Mouse (Mus musculus) testis, adult 2 months (tissue): Measurements from ENCODE around the gene Syt5.

Experiments used
- CTCF ChIP-seq: fragments of 200-500 bp; IDR thresholded peaks from 2 replicates; pipeline ENCODE4 v1.5.1; 2012; ENCODE audit warnings: low read depth, mild to moderate bottlenecking, inconsistent platforms, low read length, moderate library complexity; ENCODE audit not compliant: control insufficient read depth, insufficient read depth, insufficient replicate concordance
- POLR2A ChIP-seq: fragments of 200-500 bp; IDR thresholded peaks from 2 replicates; pipeline ENCODE4 v1.6.1; 2012; ENCODE audit warnings: low read depth, mild to moderate bottlenecking, inconsistent platforms, low read length, moderate library complexity; ENCODE audit not compliant: control insufficient read depth

DNA sequence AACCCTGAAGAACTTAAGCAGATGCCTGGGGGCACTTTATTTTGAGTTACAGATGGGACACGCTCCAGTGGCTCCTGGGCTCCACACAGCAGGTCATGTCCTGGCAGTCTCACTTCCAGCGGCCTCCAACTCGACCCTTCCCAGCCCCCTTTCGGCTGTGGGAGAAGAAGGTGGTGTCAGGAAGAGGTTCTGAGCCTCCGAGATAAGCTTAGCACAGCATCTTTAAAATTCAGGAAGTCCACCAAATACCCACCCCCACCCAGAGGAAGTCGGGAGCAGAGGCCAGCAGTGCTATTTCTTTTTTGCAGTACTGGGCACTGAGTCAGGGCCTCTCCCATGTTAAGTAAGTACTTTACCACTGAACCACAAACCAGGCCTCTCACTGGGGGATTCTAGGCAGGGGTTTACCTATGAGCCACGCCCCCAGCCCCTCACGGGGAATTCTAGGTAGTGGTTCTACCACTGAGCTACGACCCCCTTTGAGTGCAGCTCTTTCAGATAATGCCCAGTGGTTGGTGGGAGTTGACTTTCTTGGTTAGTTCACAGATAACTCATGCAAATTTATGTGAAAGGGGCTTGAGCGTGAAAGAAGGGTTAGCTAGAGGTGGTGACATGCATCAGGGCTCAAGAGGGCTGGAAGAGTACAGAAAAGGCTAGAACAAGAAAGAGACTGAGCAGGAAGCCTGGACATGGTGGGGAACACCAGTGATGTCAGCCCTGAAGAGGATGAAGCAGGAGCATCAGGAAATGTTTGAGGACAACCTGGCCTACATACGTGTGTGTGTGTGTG is 42.5 kb downstream of the Syt5 start:
- TF ChIP-seq CTCF (no peak), POLR2A (no peak)
